Mouse (Mus musculus): ENCODE data around the gene G3bp1. TPM values are rescaled to one million over a fixed set of nuclear protein-coding genes. Genes with fewer than 3 reads are reported as not detected.

The G3bp1 gene
- total and polyA plus RNA-seq, 3 experiments = 97.4 to 461 (median 128) TPM

DNA sequence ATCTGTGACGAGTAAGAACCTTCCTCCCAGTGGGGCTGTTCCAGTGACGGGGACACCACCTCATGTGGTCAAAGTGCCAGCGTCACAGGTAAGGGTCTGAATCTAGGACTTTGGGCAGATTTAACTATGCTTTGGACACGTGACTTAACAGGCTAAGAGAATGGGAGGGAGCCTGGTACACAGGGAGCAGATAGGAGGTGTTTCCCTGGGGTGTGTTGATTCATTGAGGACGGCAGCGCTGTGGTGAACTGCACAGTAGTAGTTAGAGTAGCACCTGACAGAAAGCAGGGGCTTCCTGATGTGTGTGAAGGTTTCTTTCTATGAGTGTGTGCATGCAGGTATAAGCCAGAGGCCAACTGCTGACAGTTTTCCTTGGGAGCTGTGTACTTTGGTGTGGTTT, 26.7 kb downstream of the G3bp1 start:
- no peak for DNase-seq (ENCODE audit: low spot score)
- H3K27me3 ChIP-seq (ENCODE audit: insufficient read depth, low read length) = no peaks in the 10 kb centered on the region
- peaks cover 35% of the 10 kb centered on the region for H3K4me1 ChIP-seq (ENCODE audit: insufficient read depth, low read depth, low read length)
- ATAC-seq (ENCODE audit: extremely low read depth, insufficient number of reproducible peaks, low FRiP score, poor library complexity, severe bottlenecking) = no peak
- peaks cover 95% of the 10 kb centered on the region for H3K36me3 ChIP-seq (replicated peaks)
- TF ChIP-seq GATA2 (IDR thresholded peaks at IDR 0.05; ENCODE audit: borderline replicate concordance, low read depth, low read length) = no peak
- no peak for TF ChIP-seq CTCF (IDR thresholded peaks at IDR 0.05; ENCODE audit: low read depth, low read length)
- no peak for TF ChIP-seq GATA1 (IDR thresholded peaks at IDR 0.05; ENCODE audit: borderline replicate concordance, low read length)
- no peak for TF ChIP-seq POLR2AphosphoS5 (IDR thresholded peaks at IDR 0.05; ENCODE audit: insufficient replicate concordance, low read depth, low read length)
- TF ChIP-seq TAL1 (conservative IDR thresholded peaks at IDR 0.05; ENCODE audit: low read depth, low read length) = no peak
- no peaks in the 10 kb centered on the region for H3K9me3 ChIP-seq (replicated peaks)
- H3K4me3 ChIP-seq (ENCODE audit: low read depth, low read length) = no peak overlapping the region

GRCm38 (mm10) chr11:55497885-55498284, 28.4 kb downstream of the G3bp1 start:
- Histone ChIP-seq H3K9me3 (replicated peaks) (no peaks in the 10 kb centered on the region), H3K27me3 (ENCODE audit: insufficient read depth, low read length) (no peaks in the 10 kb centered on the region), H3K4me3 (ENCODE audit: low read depth, low read length) (no peak overlapping the region), H3K4me1 (ENCODE audit: insufficient read depth, low read depth, low read length) (peaks cover 29% of the 10 kb centered on the region), H3K36me3 (replicated peaks) (peaks cover 95% of the 10 kb centered on the region)
- peak; percentile 19 for DNase-seq (ENCODE audit: low spot score)
- TF ChIP-seq CTCF (IDR thresholded peaks at IDR 0.05; ENCODE audit: low read depth, low read length) = peak; percentile 66
- TF ChIP-seq TAL1 (conservative IDR thresholded peaks at IDR 0.05; ENCODE audit: low read depth, low read length) = no peak
- TF ChIP-seq GATA1 (IDR thresholded peaks at IDR 0.05; ENCODE audit: borderline replicate concordance, low read length) = no peak
- no peak for TF ChIP-seq GATA2 (IDR thresholded peaks at IDR 0.05; ENCODE audit: borderline replicate concordance, low read depth, low read length)
- ATAC-seq (ENCODE audit: extremely low read depth, insufficient number of reproducible peaks, low FRiP score, poor library complexity, severe bottlenecking) = peak; percentile 63

- Histone ChIP-seq H3K9me3 (replicated peaks) (no peaks in the 10 kb centered on the region), H3K27me3 (ENCODE audit: insufficient read depth, low read length) (no peaks in the 10 kb centered on the region), H3K36me3 (replicated peaks) (peaks cover 71% of the 10 kb centered on the region), H3K4me3 (ENCODE audit: low read depth, low read length) (no peak overlapping the region), H3K4me1 (ENCODE audit: insufficient read depth, low read depth, low read length) (peaks cover 14% of the 10 kb centered on the region)
- ATAC-seq (ENCODE audit: extremely low read depth, insufficient number of reproducible peaks, low FRiP score, poor library complexity, severe bottlenecking) = no peak
- no peak; the same call in 1 of the 2 replicates for TF ChIP-seq POLR2AphosphoS5 (IDR thresholded peaks at IDR 0.05; ENCODE audit: insufficient replicate concordance, low read depth, low read length)
- TF ChIP-seq GATA2 (IDR thresholded peaks at IDR 0.05; ENCODE audit: borderline replicate concordance, low read depth, low read length) = no peak
- no peak for TF ChIP-seq TAL1 (conservative IDR thresholded peaks at IDR 0.05; ENCODE audit: low read depth, low read length)
- TF ChIP-seq GATA1 (IDR thresholded peaks at IDR 0.05; ENCODE audit: borderline replicate concordance, low read length) = no peak
- no peak for TF ChIP-seq CTCF (IDR thresholded peaks at IDR 0.05; ENCODE audit: low read depth, low read length)
- DNase-seq (ENCODE audit: low spot score) = no peak
These were observed 32.6 kb downstream of the G3bp1 start for GRCm38 (mm10) chr11:55501955-55502531.

DNA sequence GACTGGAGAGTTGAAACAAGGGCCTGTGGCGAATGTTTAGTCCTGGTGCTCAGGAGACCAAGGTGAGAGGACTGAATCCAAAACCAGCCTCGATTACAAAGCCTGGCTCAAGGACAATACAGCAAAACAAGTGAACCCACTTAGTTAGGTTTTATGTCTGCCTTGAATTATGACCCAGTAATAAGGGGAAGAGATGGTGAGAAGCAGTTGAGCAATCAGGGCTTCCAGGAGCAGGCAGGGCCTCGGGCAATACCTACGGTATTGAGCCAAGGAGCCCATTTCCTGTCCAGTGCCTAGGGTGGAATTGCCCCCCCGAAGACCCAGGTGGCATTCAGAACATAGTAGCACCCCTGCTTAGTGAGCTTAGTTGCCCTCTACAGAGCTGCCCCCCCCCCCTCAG, 33.4 kb downstream of the G3bp1 start:
- Histone ChIP-seq H3K4me1 (ENCODE audit: insufficient read depth, low read depth, low read length) (peaks cover 8% of the 10 kb centered on the region; the same call in 1 of the 2 replicates), H3K9me3 (replicated peaks) (no peaks in the 10 kb centered on the region), H3K4me3 (ENCODE audit: low read depth, low read length) (no peak overlapping the region), H3K27me3 (ENCODE audit: insufficient read depth, low read length) (no peaks in the 10 kb centered on the region), H3K36me3 (replicated peaks) (peaks cover 62% of the 10 kb centered on the region)
- DNase-seq (ENCODE audit: low spot score) (no peak), ATAC-seq (ENCODE audit: extremely low read depth, insufficient number of reproducible peaks, low FRiP score, poor library complexity, severe bottlenecking) (no peak)
- no peak for TF ChIP-seq CTCF (IDR thresholded peaks at IDR 0.05; ENCODE audit: low read depth, low read length)
- no peak for TF ChIP-seq GATA1 (IDR thresholded peaks at IDR 0.05; ENCODE audit: borderline replicate concordance, low read length)
- TF ChIP-seq GATA2 (IDR thresholded peaks at IDR 0.05; ENCODE audit: borderline replicate concordance, low read depth, low read length) = no peak
- no peak for TF ChIP-seq TAL1 (conservative IDR thresholded peaks at IDR 0.05; ENCODE audit: low read depth, low read length)
- TF ChIP-seq POLR2AphosphoS5 (IDR thresholded peaks at IDR 0.05; ENCODE audit: insufficient replicate concordance, low read depth, low read length) = no peak

DNA sequence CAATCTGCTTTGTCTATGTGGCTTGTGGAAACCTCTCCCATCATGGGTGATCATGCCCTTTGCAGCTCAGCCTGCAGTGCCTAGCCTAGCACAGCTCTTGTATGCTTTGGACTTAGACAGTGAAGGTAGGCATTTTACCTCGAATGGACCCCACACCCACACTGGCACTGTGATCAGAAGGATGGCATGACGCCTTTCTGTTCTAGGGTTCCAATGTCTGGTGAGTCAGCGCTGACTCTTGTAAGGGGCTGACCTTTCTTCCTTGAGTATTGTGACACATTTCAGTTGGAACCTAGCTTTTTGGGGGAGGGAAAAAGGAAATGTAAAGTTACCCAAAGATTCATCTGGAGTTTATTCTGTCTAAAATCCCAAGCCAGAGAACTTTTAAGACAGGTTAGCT, 36.0 kb downstream of the G3bp1 start:
- no peaks in the 10 kb centered on the region for H3K9me3 ChIP-seq (replicated peaks)
- ATAC-seq (ENCODE audit: extremely low read depth, insufficient number of reproducible peaks, low FRiP score, poor library complexity, severe bottlenecking) = no peak
- H3K36me3 ChIP-seq (replicated peaks) = peaks cover 40% of the 10 kb centered on the region
- no peak overlapping the region for H3K4me3 ChIP-seq (ENCODE audit: low read depth, low read length)
- peaks cover 5% of the 10 kb centered on the region; the same call in 1 of the 2 replicates for H3K4me1 ChIP-seq (ENCODE audit: insufficient read depth, low read depth, low read length)
- DNase-seq (ENCODE audit: low spot score) = no peak
- no peaks in the 10 kb centered on the region for H3K27me3 ChIP-seq (ENCODE audit: insufficient read depth, low read length)
- no peak for TF ChIP-seq TAL1 (conservative IDR thresholded peaks at IDR 0.05; ENCODE audit: low read depth, low read length)
- peak; percentile 43; the same call in 1 of the 2 replicates for TF ChIP-seq POLR2AphosphoS5 (IDR thresholded peaks at IDR 0.05; ENCODE audit: insufficient replicate concordance, low read depth, low read length)
- no peak for TF ChIP-seq GATA2 (IDR thresholded peaks at IDR 0.05; ENCODE audit: borderline replicate concordance, low read depth, low read length)
- TF ChIP-seq GATA1 (IDR thresholded peaks at IDR 0.05; ENCODE audit: borderline replicate concordance, low read length) = no peak
- no peak for TF ChIP-seq CTCF (IDR thresholded peaks at IDR 0.05; ENCODE audit: low read depth, low read length)

- Histone ChIP-seq H3K4me3 (ENCODE audit: low read depth, low read length) (no peak overlapping the region), H3K36me3 (replicated peaks) (no peaks in the 10 kb centered on the region), H3K4me1 (ENCODE audit: insufficient read depth, low read depth, low read length) (no peaks in the 10 kb centered on the region), H3K27me3 (ENCODE audit: insufficient read depth, low read length) (no peaks in the 10 kb centered on the region; the same call in 1 of the 2 replicates), H3K9me3 (replicated peaks) (no peaks in the 10 kb centered on the region)
- ATAC-seq (ENCODE audit: extremely low read depth, insufficient number of reproducible peaks, low FRiP score, poor library complexity, severe bottlenecking) (no peak), DNase-seq (ENCODE audit: low spot score) (no peak)
- TF ChIP-seq CTCF (IDR thresholded peaks at IDR 0.05; ENCODE audit: low read depth, low read length) (peak; percentile 27; the same call in 1 of the 2 replicates), GATA1 (IDR thresholded peaks at IDR 0.05; ENCODE audit: borderline replicate concordance, low read length) (no peak)
These were observed 41.9 kb downstream of the G3bp1 start for GRCm38 (mm10) chr11:55511374-55511773.
